Mouse (Mus musculus) spleen, postnatal 10 days (tissue): ENCODE measurements around the gene Ptges2.
A peak's percentile ranks its signal among the peaks of the same experiment; 100 is the strongest.
"Not testable (repeated sequence)": the region's sequence is repeated elsewhere in the genome, so short reads cannot be mapped to it uniquely, and the experiment has no call there.

Experiments used
- DNase-seq, 2 experiments: peaks; one replicate each; pipeline ENCODE4 v3.0.0; 2021 to 2022; ENCODE audit warnings: low spot score in 2 of 2

Gene Ptges2

DNA sequence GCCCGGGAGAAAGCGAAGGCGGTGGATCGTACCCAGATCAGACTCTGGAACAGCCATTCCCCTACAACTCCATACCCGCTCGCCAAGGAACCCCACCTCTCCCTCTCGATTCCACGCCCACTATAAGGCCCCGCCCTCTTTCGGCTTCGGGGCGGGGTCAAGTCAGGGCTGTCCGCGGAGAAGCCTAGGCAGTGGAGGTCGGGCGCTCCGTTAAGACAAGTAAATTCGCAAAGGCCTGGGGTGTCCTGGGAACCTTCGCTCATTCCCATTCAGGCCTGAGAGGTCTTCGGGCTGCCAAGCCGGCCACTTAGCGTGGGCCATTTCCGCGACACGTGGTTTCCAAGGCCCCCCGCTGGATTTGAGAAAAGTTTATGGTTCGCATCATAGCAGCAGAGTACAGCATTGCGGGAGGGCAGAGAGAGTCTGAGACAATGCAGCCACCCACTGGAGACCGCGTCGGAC, at the start of gene Ptges2:
Ptges2 (plus strand) TSS at position 413 of the 462 bp plus-strand sequence.
- peak; percentile 94 to 95 for DNase-seq

DNA sequence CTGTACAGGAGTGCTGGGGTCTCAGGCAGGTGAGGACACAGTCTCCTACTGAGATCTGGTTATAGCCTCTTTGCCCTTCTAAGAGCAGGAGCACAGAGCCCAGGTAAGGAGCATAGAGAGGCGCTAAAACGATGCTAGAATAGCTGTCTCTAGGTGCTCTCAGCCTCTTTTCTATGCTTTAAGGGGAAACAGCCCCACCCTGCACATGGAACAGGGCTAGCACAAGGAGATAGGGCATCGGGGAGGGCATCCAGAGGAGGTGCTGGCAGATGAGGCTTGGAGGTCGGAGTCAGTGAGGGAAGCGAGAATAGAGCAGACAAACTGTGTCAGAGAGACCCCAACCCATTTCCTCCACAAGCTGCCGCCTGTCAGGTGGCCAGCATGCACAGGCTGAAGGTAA, 48.7 kb upstream of the Ptges2 start:
- no peak for DNase-seq

- DNase-seq: no peak
These were observed 47.4 kb upstream of the Ptges2 start for GRCm38 (mm10) chr2:32348311-32348710.

- DNase-seq: no peak
These were observed 46.0 kb upstream of the Ptges2 start for GRCm38 (mm10) chr2:32349625-32350255.

GRCm38 (mm10) chr2:32350471-32351051, 45.1 kb upstream of the Ptges2 start:
- no peak for DNase-seq

DNA sequence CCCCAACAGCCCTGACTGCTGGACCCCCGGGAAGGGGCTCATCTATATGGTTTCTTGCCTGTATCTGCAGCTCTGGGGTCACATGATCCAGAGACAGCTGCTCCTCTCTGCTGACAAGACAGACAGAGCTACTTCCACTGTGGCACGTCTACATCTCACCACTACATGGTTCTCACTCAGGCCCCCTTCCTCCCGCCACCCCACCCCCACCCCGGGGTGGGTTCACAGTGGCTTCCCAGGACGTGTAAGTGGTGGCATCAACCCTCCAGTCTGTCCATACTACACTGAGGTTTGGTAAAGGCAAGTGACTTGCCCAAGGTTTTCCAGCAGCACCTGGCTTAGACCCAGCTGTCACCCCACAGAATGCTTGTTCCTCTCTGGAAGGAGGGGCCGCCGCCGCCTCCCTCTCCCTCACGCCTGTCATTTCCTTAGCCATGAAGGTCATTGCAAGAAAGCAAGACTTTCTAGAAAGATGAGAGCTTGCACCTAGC, 44.2 kb upstream of the Ptges2 start:
- DNase-seq: no peak

GRCm38 (mm10) chr2:32352151-32353006, 43.3 kb upstream of the Ptges2 start, which contains the start of gene Ciz1:
Gene Ciz1 (plus strand): TSS chr2:32352327.
- DNase-seq: no peak

- DNase-seq: peak; percentile 92 to 93
These were observed 42.6 kb upstream of the Ptges2 start, which contains the start of gene Dnm1 for GRCm38 (mm10) chr2:32353007-32353542. Gene Dnm1 (minus strand): TSS chr2:32353338.

- no peak for DNase-seq
These were observed 41.9 kb upstream of the Ptges2 start for GRCm38 (mm10) chr2:32353836-32354235.

GRCm38 (mm10) chr2:32354336-32354895, 41.3 kb upstream of the Ptges2 start:
- DNase-seq: no peak

GRCm38 (mm10) chr2:32356216-32356615, 39.5 kb upstream of the Ptges2 start:
- DNase-seq: no peak

- DNase-seq: no peak
These were observed 38.0 kb upstream of the Ptges2 start for GRCm38 (mm10) chr2:32357710-32358109.

DNA sequence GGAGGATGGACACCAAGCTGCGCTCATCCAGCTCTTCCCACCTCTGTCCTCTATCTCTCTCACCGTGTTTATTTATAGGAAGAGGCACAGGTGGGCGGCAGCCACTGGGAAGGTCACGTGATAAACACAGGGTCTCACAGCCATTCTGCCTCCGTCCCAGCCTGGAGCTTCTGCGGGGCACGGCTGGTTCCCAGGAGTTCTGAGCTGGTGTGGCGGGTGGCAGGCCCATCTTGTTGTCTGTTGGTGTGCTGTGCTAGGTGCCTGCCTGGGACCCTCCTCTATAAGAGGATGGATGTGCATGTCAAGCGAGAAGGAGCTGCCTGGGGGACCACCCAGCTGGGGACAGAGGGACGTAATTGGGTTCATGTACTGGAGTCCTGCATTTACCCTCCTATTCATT, 37.3 kb upstream of the Ptges2 start:
- no peak for DNase-seq

DNA sequence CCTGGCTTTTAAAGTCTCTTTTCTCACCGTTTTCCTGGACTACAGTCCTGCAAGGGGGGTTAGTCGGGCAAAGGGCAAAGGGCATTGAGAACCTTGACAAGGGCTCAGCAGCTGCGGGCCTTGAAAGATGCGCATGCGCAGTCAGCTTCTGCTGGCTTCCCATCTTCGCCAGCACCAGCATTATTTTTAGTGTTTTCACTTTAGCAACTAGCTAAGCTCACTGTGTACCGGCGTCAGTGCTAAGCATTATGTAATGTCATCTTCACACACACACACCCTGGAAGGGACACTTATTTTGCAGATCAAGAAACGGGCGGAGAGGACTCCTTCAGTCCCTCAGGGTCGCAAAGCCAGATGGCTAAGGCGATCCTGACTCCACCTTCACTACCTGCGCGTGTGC, 35.0 kb upstream of the Ptges2 start:
- peak; percentile 62 to 78 for DNase-seq

GRCm38 (mm10) chr2:32361437-32361836, 34.3 kb upstream of the Ptges2 start:
- peak; percentile 80 to 89 for DNase-seq

DNA sequence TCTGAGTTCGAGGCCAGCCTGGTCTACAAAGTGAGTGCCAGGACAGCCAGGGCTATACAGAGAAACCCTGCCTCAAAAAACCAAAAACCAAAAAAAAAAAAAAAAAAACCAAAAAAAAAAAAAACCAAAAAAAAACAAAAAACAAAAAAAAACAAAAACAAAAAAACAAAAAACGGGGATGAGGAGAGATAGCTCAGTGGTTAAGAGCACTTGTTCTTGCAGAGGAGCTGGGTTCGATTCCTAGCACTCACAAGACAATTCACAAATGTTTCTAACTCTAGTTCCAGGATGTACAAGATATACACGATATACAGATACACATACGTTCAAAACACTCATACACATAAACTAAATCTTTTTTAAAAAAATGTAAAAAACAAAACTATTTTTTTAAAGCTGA, 33.4 kb upstream of the Ptges2 start:
- not testable (repeated sequence) for DNase-seq

DNA sequence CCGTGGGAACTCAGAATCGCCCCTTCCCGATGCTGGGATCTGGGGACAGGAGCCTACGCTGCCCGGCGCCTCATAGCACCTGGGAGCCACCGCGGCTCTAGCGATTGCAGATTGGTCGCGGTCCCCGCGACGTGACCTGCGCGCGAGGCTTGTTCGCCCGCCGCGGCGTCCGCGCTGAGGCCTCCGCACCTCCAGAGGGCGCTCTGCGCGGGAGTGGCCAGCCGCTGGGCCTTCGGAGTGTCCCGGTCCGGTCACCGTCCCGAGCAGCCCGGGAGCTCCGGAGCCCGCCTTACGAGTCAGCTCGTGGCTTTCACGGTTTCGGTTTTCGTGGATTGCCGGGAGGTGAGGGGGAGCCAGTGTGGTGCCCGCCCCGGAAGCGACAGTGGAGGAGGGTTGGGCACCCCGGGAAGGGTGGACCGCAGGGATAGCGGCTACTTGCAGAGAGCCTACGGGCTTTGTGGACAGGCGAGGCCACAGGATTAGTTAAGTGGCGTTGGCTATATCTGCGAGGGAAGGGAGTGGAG, 32.8 kb upstream of the Ptges2 start:
- DNase-seq: peak; percentile 92 to 97

DNA sequence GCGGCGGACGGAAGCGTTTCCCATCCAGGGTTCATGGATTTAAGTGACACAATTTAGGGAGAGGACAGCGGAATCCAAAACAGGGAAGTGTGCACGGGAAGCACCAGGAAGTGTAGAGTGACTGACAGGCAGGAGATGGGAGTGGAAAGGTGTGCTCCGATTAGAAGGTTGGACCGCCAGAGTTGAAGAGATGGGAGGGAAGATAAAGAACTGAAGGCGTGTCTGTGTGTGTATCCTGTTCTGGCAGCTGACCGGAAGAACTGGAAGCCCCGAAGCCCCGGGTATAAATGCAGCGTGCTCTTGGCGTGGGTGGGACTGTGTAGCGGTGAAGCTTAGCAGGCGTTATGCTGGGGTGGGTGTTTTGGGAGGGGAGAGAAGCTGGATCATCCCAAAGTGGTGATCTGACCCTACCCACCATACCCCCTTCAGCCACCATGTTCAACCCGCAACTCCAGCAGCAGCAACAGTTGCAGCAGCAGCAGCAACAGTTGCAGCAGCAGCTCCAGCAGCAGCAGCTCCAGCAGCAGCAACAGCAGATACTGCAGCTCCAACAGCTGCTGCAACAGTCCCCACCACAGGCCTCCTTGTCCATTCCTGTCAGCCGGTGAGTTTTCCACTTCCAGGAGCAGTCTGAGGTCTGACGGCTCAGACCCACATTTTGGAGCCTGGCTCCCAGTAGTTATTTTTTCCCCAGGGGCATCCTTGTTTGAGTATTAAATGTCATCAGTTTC, 32.2 kb upstream of the Ptges2 start:
- peak in 1 of 2 experiments; percentile 43 for DNase-seq

DNA sequence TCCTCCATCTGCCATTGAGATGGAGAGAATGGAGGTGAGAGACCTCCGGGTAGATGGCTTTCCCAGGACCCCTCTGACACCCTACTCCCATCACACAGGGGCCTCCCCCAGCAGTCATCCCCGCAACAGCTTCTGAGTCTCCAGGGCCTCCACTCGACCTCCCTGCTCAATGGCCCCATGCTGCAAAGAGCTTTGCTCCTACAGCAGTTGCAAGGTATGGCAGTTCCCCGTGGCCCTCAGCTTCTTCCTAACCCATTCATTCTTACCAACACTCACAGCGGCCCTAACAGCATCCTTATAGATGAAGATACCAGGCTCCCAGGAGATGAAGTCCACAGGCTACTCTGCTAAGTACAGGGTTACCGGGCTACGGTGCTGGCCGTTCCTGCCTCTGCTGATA, 31.6 kb upstream of the Ptges2 start:
- DNase-seq: no peak

- DNase-seq: no peak
These were observed 28.4 kb upstream of the Ptges2 start for GRCm38 (mm10) chr2:32367315-32367714.

- DNase-seq: no peak
These were observed 21.5 kb upstream of the Ptges2 start for GRCm38 (mm10) chr2:32374191-32374590.
